Mouse (Mus musculus) Patski (cell line): Measurements from ENCODE around the gene Tnfrsf11a. TPM values are rescaled to one million over a fixed set of nuclear protein-coding genes. Genes with fewer than 3 reads are reported as not detected.

Experiments used
- ATAC-seq: fragments of 100-300 bp; one replicate; pipeline ENCODE4 v1.8.0; 2021
- CTCF ChIA-PET: fragments of 350-600 bp; sonication (Branson Sonifier 250); formaldehyde crosslinking; loops from one replicate; lab custom pipeline; 2022; ENCODE audit warnings: inconsistent platforms; lab: Charles Lee
- POLR2A ChIA-PET: fragments of 350-600 bp; sonication (Branson Sonifier 250); formaldehyde crosslinking; loops from one replicate; lab custom pipeline; 2022; ENCODE audit warnings: antibody characterized with exemption, inconsistent platforms; lab: Charles Lee
- DNase-seq: peaks from one replicate; pipeline ENCODE4 v3.0.0-alpha.2; 2011; ENCODE audit warnings: low read depth, low spot score
- H3K27me3 ChIP-seq: fragments of 371-371 bp; one replicate; pipeline ENCODE4 v1.5.1; 2021
- CTCF ChIP-seq: fragments of 100-300 bp; IDR thresholded peaks from one replicate; pipeline ENCODE4 v1.5.1; 2021
- in situ Hi-C: fragments of 300-500 bp; cut with MboI; formaldehyde crosslinking; loops from 3 replicates; pipeline ENCODE4 v1.11.1; 2018; ENCODE audit warnings: low pct_unique_long_range_greater_than_20kb, mixed read lengths
- polyA plus RNA-seq: library from polyadenylated mRNA; unstranded; gene quantifications from one replicate; pipeline ENCODE4 v1.2.3, GENCODE M21; 2021

The Tnfrsf11a gene
- polyA plus RNA-seq, 1 experiment from 2014 or later: 0.01 TPM

GRCm38 (mm10) chr1:105784257-105785016, 3.9 kb downstream of the Tnfrsf11a start:
- in situ Hi-C loops: no loop called here
- no peak for ATAC-seq
- DNase-seq: no peak

GRCm38 (mm10) chr1:105785146-105785545, 4.6 kb downstream of the Tnfrsf11a start:
- in situ Hi-C loops: no loop called here
- DNase-seq: no peak
- CTCF ChIA-PET: no interaction called here
- POLR2A ChIA-PET: no interaction called here
- peaks cover 12% of the 10 kb centered on the region for H3K27me3 ChIP-seq
- no peak for ATAC-seq
- TF ChIP-seq CTCF: no peak

More at GRCm38 (mm10) chr1:105784257-105785016, 3.9 kb downstream of the Tnfrsf11a start:
- no peak for TF ChIP-seq CTCF
- CTCF ChIA-PET: no interaction called here
- peaks cover 18% of the 10 kb centered on the region for H3K27me3 ChIP-seq
- POLR2A ChIA-PET: no interaction called here

DNA sequence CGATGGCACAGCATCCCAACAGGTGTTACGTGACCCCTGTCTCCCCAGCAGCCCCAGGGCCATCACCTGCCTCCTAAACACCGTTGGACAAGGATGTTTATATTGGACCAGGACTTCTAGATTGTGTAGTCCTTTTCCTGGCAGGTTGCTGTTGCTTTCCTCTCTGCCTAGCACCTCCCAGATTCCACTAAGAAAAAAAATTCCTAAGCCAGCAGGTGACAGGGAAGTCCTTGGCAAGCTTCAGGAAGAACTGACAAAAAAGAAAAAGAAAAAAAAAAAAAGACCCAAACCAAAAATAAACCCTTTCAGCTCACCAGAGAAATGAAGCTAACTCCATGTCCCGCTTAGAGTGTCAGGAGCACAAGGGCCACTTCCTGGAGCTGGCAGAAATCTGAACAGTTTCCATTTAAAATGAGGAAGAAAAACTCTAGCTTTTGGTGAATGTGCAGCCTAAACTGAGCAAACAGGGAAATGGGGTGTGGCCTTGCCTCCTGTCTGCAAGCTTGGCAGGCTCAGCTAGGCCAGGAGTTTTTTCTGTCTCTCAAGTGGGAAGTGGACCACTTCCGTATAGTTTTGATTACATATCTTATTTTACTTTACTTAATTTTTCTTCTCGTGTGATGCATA, 6.3 kb downstream of the Tnfrsf11a start:
- TF ChIP-seq CTCF: no peak
- DNase-seq: no peak
- H3K27me3 ChIP-seq: peaks cover 4% of the 10 kb centered on the region
- ChIA-PET POLR2A (interaction anchor here (0.6 kb wide), 1 partner anchor 42 kb away, joined by 3 read pairs; no protein-coding TSS in a partner anchor), CTCF (interaction anchor here (0.9 to 1.0 kb wide), 2 partner anchors 14 to 21 kb away, joined by 3 to 4 read pairs; no protein-coding TSS in a partner anchor)
- ATAC-seq: no peak
- in situ Hi-C loops: no loop called here

DNA sequence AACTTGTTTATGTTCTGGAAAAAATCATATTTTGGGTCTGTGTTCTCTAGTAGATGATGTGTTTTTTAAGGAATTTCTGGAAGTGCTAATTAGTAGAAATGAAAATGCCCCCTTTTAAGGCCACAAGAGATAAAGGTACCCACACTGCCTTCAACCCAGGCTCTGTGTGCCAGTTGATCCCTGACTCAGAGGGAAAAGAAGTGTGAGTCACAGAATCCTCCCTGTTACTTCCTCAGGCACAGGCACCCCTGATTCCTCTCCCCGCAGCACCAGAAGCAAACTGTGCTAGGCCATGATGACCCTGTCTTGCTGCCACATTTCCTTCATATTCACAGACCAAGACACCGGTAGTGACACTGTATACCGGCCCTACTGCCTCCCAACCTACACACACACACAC, 9.6 kb downstream of the Tnfrsf11a start:
- CTCF ChIA-PET: no interaction called here
- in situ Hi-C loops: no loop called here
- POLR2A ChIA-PET: no interaction called here
- no peak for TF ChIP-seq CTCF
- H3K27me3 ChIP-seq: no peaks in the 10 kb centered on the region
- DNase-seq (no peak), ATAC-seq (peak; percentile 86)

- no peak for DNase-seq
- ATAC-seq: no peak
- ChIA-PET POLR2A (no interaction called here), CTCF (interaction anchor here (1.9 kb wide), 1 partner anchor 11 kb away, joined by 4 read pairs; no protein-coding TSS in a partner anchor)
- no peaks in the 10 kb centered on the region for H3K27me3 ChIP-seq
- TF ChIP-seq CTCF: no peak
- in situ Hi-C loops: no loop called here
Observed at GRCm38 (mm10) chr1:105794670-105795069, 14.2 kb downstream of the Tnfrsf11a start.

DNA sequence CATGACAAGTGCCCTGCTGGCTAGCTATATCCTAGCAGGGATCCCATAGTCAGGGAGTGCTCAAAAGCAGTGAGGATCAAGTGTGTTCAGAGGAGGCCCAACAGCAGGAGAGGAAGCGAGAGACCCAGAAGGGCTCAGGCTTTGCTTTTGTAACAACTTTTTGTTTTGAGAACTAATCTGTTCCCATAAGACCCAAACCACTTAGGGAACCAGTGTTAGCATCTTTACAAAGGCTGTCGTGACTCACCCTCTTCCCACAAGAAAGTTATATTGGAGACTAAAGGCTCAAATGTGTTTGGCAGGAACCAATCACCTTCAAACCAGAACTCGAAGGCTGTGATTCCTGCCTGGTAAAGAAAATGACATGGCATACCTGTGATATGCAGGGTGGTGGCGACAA, 15.2 kb downstream of the Tnfrsf11a start:
- no peak for TF ChIP-seq CTCF
- CTCF ChIA-PET: interaction anchor here (1.1 to 1.9 kb wide), 2 partner anchors 10 to 49 kb away, joined by 3 to 4 read pairs; no protein-coding TSS in a partner anchor
- ATAC-seq (no peak), DNase-seq (no peak)
- in situ Hi-C loops: no loop called here
- no peaks in the 10 kb centered on the region for H3K27me3 ChIP-seq
- POLR2A ChIA-PET: no interaction called here

DNA sequence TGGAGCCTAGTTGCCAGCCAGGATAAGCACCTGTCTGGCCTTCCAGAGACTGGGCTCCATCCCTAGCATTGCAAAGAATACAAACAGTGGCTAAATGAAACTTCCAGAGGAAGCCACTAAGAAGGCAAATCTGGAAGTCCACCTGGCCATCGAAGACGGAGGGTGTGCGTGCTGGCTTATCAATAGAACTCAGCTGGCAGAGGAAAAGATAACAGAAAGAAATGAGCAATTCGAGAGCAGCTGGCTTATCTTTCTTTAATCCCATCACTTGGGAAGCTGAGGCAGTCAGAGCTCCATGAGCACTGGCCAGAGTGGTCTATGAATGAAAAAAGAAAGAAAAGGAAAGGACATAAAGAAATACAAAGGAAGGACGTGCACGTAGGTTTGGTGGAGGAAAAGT, 20.1 kb downstream of the Tnfrsf11a start:
- no peak for ATAC-seq
- no peaks in the 10 kb centered on the region for H3K27me3 ChIP-seq
- no peak for TF ChIP-seq CTCF
- in situ Hi-C loops: no loop called here
- no peak for DNase-seq
- ChIA-PET CTCF (no interaction called here), POLR2A (no interaction called here)

DNA sequence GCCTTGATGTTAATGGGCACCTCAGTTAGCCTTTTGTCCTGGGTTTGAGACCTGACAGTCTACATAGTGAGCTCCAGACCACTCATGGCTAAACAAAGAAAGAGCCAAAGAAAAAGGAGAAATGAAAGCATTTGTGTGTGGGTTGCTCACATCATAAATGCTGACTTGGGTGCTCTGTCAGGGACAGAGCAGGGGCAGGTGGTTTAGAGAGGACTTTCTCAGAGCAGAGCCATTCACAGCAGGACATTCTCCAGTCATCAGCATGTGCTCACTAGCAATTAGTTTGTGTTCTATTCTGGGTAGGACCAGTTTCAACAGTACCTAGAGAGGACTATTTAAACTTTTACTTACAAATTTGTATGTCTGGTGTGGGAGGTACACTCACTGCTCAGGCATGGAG, 20.7 kb downstream of the Tnfrsf11a start:
- ChIA-PET CTCF (no interaction called here), POLR2A (no interaction called here)
- no peaks in the 10 kb centered on the region for H3K27me3 ChIP-seq
- TF ChIP-seq CTCF: no peak
- DNase-seq (no peak), ATAC-seq (no peak)
- in situ Hi-C loops: no loop called here

DNA sequence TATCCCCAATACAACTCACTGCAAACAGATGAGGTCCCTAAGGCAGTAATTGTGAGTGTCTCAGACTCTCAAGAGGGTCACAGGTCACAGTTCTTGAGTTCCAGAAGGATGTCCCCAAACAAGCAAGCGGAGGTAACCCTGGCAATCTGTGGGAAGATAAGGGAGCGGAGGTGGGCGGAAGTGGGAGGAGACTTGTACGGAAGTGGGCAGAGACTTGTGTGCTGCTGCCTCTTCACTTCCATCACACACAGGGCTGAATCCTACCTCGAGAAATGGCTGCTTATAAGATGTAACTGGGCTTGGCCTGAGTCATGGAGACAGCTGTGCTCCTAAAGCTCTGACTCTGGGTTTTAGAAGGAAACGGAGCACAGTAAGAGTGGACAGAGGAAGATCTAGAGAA, 22.4 kb downstream of the Tnfrsf11a start:
- ATAC-seq (no peak), DNase-seq (no peak)
- CTCF ChIA-PET: no interaction called here
- no peaks in the 10 kb centered on the region for H3K27me3 ChIP-seq
- TF ChIP-seq CTCF: no peak
- in situ Hi-C loops: no loop called here
- POLR2A ChIA-PET: no interaction called here

DNA sequence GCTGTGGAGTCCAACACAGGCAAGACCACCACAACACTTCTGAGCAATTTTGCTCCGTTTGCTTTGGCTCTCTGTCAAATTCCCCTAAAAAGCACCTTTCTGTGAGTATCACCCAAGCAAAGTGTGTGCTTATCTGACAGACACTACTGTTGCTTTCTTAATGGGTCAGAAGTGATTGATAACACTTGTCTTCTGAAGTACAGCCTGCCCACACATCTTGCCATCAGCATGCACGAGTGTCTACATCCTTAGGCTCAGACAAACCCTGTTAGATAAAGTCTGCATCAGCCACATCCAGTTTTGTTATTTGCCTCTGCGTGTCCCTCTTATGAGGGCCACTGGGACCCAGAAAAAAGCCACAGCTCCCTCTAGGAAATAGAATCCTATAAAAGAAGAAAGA, 23.8 kb downstream of the Tnfrsf11a start:
- ChIA-PET CTCF (no interaction called here), POLR2A (no interaction called here)
- in situ Hi-C loops: no loop called here
- TF ChIP-seq CTCF: no peak
- DNase-seq (no peak), ATAC-seq (no peak)
- H3K27me3 ChIP-seq: no peaks in the 10 kb centered on the region

DNA sequence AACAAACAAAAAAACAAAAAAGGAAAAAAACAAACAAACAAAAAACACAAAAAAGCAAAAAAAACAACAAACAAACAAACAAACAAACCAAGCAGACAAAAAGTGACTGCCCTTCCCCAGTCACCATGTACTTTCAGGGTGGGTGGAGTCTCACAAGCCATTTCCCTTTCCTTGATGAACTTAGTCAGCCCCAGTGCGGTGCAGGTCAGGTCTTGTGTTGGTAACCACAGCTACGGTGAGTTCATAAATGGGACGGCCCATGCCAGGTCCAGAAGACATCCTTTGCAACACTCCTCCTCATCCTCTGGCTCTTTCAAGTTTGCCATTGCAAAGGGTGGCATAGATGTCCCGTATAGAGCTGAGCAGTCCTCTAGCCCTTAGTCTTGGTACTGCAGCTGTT, 25.0 kb downstream of the Tnfrsf11a start:
- DNase-seq: no peak
- in situ Hi-C loops: no loop called here
- no peaks in the 10 kb centered on the region for H3K27me3 ChIP-seq
- no peak for ATAC-seq
- ChIA-PET POLR2A (no interaction called here), CTCF (interaction anchor here (1.2 to 1.5 kb wide), 3 partner anchors 11 to 81 kb away, joined by 3 to 4 read pairs (median 3); no protein-coding TSS in a partner anchor)
- TF ChIP-seq CTCF: no peak
